Mouse (Mus musculus) CD4-positive, CD25-positive, alpha-beta regulatory T cell, adult 4 months (primary cell): ENCODE data around the gene Dohh. TPM values are rescaled to one million over a fixed set of nuclear protein-coding genes. Genes with fewer than 3 reads are reported as not detected.

ENCODE experiments used
- ATAC-seq: one replicate; pipeline ENCODE4 v1.8.0; 2017
- polyA plus RNA-seq, 2 experiments: library from polyadenylated mRNA; unstranded; fragments of 100-300 nt; shearing (Covaris generic); gene quantifications; one replicate each; pipeline ENCODE4 v1.2.1; 2017

The Dohh gene
- 10 to 100 TPM in 1 of 2 experiments, 1 to 10 TPM in 1; 9.4 to 13.9 TPM for polyA plus RNA-seq

DNA sequence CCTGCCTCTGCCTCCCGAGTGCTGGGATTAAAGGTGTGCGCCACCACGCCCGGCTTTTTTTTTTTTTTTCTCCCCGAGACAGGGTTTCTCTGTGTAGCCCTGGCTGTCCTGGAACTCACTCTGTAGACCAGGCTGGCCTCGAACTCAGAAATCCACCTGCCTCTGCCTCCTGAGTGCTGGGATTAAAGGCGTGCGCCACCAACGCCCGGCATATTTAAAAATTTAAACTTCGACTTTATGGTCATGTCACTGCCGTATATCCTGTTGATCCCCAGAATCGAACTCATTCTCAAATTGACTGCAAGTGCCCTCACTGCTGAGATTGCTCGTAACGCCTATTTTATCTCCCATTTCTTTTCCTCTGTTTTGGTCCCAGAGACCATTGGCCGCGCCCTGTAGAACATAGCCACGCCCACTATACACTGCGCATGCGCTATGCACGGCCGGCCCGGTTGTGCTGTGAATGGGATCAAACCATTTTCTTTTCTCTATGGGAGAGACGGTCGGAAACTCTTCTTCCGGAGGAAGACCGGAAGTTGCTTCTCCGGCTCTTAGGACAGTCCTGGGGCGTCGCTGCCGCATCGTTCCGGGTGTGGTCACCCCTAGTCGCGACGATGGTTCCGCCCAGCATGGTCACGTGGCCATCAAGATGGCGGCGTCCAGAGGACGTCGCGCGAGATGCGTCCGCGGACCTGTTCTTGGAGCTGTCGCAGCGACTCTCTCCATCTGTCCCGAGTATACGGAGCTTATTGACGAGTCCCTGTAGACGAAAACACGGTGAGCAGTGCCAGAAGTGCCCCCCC, at the start of gene Dohh, which contains the start of gene Gm48551:
TSS of gene Dohh (plus strand) at position 627 of the 803 bp plus-strand sequence.
TSS of gene Gm48551 (plus strand) at position 665 of the 803 bp plus-strand sequence.
- peak; percentile 94 for ATAC-seq

DNA sequence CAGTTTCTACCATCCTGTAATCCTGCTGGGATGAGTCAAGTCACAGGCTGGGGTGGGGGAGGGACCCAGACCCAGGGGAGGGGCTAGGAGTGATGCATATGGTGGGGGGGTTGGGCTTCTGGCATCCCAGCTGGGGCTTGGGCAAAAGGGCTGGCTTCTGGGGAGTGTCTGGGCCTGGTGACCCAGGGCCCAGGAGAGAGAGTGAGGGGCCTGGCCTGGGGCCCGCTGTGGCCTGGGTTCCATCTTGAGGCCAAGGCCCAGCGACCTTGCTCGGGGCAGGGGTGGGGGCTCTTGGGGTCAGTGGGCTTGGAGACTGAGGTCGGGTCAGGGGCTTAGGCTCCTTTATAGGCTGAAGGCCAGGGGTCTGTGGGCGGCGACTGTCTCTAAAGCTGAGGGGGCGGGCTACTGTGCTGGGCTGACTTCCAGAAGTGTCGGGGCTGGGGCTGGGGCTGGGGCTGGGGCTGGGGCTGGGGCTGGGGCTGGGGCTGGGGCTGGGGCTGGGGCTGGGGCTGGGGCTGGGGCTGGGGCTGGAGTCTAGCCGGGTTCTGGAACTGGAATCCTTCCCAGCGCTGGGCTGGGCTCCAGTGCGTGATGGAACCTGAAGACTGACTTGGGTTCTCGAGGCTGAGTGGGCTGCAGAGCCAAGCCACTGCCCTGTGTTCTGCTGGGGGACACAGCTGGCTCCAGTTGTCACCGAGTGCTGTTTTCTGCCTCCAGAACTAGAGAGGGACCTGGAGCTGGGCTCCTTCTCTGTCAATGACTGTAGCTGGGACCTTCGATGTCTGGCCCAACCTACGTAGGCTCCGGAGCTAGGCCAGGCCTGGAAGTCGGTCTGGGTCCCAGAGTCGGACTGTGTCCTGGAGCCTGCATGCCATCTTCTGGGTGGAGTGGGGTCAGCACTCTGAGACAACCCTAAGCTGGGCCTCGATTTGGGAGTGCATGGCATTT, 48.6 kb upstream of the Dohh start:
- no peak for ATAC-seq

DNA sequence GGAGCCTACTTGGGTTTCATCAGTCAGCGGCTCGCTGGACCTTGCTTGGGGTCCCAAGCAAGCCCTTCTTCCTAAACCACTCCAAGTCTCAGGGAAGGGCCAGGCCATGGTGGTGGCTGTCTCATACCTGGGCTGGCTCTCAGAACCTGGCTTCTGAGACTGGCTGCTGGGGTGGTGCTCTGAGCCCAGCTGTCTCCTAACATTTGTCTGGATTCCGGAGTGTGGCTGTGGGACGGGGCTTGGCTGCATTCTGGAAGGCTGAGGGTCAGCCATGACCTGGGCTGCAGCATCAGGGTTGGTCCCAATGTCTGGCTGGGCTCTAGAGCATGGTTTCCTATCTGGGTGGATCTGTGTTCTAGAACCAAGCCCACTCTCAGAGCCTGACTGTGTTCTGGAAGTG, 47.7 kb upstream of the Dohh start:
- no peak for ATAC-seq

DNA sequence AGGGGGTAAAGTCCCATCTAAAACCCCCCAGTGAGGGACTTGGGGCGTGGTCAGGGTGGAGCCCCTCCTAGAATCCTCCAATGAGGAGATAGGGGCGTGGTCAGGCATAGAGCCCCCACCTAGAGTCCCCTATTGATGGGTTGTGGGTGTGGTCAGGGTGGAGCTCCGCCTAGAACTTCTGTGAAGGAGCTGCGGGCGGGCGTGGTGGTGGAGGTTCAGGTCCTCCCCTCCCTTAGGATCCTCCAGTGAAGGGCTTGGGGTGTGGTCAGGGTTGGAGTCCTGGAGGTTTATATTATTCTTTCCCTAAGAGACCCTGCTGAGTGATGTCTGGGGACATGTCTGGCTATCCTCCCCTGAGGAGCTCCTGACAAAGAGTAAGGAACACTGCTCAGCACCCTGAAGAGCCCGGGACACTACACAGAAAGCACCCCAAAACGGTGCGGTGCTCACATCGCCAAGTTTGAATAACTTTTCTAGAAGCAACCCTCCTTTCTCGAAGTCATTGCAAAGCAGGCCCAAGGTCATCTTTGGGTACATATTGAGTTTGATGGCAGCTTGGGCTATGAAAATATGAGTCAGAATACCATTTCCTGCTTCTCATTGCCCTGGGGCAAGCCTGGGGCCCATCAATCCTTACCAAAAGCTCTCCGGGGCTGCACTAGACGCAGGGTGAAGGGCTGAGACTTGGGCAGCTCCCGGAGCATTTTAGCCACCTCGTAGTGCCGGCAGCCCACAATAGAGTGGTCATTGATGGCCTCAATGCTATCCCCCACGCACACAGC, 43.5 kb upstream of the Dohh start:
- ATAC-seq, result no peak

GRCm38 (mm10) chr10:81341333-81341949, 42.8 kb upstream of the Dohh start:
- ATAC-seq, result peak; percentile 65

GRCm38 (mm10) chr10:81342686-81343505, 41.3 kb upstream of the Dohh start, which contains the start of gene Gipc3:
Gene Gipc3, minus strand, starts transcription at chr10:81343266.
- ATAC-seq, result no peak

DNA sequence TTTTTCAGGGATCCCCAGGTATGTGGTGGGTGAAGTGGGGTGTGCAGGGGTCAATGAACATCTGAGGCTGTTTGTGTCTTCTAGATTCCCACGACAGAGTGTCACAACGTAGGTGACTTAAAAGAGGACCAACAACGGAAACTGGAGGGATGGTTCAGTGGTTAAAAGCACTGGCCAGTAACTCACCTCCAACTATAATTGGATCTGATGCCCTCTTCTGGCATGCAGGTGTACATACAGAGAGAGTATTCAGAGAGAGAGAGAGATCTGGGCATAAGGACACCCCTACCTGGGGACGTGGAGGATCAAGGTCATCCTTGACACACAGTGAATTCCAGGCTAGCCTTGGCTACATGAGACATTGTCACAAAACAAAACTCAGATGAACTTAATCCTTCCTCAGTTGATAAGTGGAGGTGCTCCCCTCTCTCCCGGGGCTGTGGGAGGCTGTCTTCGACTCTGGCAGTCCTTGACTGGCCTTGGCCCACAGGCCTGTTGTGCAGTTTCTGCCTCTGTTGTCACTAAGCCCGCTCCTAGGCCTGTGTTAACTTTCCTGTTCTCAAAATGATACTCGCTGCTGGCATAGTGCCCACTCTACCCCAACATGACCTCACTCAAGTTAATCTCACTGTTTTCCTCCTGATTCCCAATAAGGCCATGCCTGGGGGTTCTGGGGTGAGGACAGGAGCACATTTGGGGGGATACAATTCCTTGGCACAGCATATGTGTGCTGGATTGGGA, 39.6 kb upstream of the Dohh start:
- peak; percentile 62 for ATAC-seq

DNA sequence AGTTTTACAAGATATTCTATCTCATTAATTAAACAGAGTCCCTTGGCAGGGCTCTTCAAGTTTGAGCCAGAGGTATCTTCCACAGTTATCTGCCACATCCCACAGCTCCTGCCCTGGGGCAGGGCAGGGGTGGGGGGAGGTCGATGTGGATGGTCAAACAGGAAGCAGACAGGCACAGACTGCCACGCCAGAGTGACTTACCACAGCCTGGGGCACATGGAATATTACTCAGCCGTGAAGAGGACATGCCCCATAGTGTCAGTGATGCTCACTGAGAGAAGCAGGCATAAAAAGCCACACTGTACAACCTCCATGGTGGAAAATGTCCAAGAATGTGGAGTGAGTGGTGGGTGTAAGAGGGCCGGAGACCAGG, 39.1 kb upstream of the Dohh start:
- ATAC-seq, result no peak

DNA sequence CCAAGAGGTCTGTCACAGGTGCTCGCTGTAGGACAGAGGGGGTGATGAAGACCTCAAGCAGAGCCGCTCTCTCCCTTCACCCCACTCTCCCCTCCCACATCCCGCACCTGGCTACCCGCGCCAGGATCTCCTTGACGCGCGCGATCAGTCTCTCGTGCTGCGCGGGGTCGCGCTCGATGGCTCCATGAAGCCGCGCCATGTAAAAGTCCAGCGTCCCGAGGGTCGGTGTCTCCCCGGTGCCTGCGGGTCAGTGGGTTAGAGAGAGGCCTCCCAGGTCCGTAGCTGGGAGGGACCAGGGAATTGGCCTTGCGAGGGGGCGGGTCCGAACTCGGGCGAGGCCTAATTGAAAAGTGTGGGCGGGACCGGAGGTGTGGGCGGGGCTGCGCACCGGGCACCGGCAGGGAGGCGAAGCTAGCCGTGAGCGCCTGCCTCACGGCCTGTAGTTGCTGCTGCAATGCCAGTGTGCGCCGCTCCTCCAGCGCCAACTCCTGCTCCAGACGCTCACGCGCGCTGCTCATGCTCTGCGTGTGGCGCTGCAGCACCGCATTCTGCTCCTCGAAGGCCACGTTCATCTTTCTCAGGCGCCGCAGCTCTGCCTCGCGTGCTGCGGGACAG, 37.7 kb upstream of the Dohh start:
- ATAC-seq, result no peak

DNA sequence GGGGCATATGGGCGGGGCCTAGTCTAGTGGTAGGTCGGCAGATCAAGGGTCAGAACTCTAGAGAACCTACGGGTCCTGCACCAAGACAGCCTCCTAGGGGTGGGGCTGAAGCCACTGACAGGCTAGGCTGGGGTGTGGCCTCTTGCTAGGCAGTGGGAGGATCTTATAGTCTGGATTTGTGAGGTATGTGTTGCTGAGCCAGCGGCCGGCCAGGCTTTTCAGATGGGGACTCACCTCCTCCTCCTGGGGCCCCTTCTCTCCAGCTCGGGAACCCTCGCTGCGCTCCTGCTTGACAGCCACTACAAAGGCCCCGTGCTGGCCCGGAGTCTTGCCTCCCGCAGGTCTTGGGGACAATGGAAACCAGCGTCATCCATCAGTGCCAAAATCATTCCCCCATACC, 35.1 kb upstream of the Dohh start:
- no peak for ATAC-seq

- ATAC-seq, result no peak
Observed at GRCm38 (mm10) chr10:81349961-81350350, 34.3 kb upstream of the Dohh start.

DNA sequence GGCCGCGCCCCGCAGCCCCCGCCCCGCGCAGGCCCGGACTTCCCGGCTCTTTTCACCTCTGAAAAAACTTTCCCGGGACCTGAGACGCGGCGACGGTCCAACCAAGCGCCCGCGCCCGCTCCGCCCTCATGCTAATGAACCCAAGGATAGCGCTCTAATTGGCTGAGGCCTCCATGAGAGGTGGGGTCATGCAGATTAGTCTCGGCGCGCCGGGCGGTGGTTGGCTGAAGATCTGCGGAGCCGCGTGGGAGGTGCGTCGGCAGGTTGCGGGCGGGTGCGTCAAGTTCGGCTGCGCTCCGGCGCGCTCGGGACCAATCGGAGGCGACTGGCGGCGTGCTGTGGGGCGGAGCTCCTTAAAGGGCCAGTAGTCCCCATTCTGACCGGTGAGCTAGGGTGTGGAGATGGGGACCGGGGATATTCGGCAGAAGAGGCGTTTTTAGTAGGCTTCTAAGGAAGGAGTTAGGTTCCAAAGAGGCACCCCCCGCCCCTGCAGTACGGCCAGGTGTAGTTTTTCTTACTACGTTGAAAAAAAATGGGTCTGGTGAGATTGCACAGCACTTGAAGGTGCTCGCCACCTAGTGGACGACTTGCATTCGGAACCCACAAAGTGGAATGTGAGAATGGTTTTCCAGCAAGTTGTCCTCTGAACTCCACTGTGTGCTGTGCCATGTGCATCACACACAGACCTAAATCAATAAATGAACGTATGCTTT, 33.7 kb upstream of the Dohh start, which contains the start of gene Hmg20b:
TSS of gene Hmg20b (minus strand) at position 130 of the 713 bp plus-strand sequence.
- peak; percentile 95 for ATAC-seq

- ATAC-seq, result no peak
Observed at GRCm38 (mm10) chr10:81351678-81352291, 32.4 kb upstream of the Dohh start.

- ATAC-seq, result no peak
Observed at GRCm38 (mm10) chr10:81354738-81355477, 29.3 kb upstream of the Dohh start.

DNA sequence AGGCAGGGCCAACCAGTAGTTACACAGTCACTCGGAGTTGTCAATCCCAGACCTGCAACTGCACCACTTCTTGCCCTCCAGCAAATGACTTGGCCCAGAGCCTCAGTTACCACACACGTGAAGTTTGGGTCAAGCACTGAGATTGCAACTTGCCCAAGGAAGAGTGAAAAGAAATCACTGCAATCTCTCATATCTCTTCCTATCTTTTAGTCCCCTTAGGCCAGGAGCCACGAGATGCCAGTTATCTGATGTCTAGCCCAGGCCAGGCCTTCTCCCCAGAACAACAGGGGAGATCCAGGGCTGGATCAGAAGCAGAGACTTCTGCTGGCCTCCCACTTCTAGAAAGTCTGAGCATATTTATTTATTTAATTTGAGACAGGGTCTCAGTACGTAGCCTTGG, 28.7 kb upstream of the Dohh start:
- no peak for ATAC-seq

DNA sequence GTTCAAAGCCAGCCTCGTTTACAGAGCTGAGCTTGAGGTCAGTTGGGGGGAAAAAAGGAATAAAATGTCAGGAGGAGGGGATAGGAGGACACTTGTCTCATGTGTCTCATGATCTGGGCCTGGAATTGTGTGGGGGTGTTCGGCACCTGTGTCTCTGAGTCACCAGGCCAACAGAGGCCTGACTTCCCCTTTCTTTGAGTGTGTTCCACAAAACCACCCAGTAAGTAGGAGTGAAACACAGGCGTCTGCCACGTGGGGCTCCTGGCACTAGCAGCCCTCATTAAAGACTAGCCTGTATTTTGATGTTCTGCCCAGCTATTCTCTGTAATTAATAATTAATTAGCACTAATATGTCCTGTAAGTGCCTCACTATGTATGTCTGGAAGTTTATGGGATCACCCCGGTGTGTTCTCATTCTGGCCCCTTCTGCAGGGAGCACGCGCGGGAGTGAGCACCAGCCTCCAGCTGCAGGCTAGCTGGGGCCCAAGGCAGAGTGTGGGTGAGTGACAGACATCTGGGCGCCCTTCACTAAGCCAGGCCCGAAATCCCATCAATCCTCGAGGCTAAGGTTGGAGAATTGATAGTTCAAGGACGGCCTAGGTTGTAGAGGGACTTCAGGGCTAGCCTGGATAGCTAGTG, 27.8 kb upstream of the Dohh start:
- no peak for ATAC-seq
